Mouse (Mus musculus): ENCODE results near the gene Rnf187. TPM values are rescaled to one million over a fixed set of nuclear protein-coding genes. Genes with fewer than 3 reads are reported as not detected.

Rnf187 gene
- polyA plus RNA-seq, 1 experiment from 2014 or later: 674 TPM

DNA sequence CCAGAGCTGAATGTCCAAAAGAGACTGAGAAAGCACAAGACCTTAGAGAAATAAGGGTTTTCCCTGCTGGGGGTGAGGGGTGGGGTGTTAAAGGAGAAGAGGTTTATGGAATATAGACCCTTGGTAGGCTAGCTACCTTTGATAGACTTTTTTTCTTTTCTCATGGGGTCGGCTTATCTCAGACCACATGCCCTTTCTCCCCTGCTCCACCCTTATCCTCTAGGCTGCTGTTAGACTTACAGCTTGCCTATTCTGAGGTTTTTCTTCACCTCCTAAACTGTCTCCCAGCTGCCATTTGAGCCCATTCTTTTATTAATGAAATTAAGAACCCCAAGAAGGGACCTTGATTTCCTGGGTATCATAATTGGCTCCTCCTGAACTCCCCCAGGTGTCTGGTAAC lies 24.9 kb downstream of the Rnf187 start:
- 91% methylated on average over 1 of the region's 1 CpGs for WGBS
- no peak overlapping the region for H3K4me3 ChIP-seq

DNA sequence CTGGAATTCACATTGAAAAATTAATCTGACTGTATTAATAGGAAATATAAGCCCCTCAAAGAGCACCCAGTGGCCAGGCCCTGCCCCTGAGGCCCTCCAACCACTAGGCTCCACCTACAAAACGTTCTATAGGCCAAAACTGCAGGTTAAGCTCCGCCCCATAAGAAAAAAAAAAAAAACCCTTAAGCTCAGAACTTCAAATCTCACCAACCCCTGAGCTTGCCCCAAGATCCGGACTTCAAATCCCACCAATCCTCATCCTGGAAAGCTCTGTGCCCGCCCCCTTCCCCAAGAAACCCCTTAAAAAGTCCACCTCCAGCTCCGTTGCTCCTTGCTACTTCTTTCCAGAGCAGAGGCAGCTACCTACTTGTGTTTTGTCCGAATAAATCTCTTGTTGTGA lies 33.9 kb downstream of the Rnf187 start:
- no peaks in the 10 kb centered on the region for H3K9me3 ChIP-seq
- H3K36me3 ChIP-seq: peaks cover 12% of the 10 kb centered on the region
- no peak for ATAC-seq (ENCODE audit: low FRiP score, low read depth)
- peaks cover 21% of the 10 kb centered on the region for H3K4me1 ChIP-seq (replicated peaks)
- 0 out of 2 replicates have a peak overlapping the region, but pooled peaks have one; percentile 73 for H3K4me3 ChIP-seq
- H3K27ac ChIP-seq (replicated peaks): no peak overlapping the region
- no peak overlapping the region for H3K9ac ChIP-seq
- 47% methylated on average over 6 of the region's 6 CpGs for WGBS
- H3K27me3 ChIP-seq: no peaks in the 10 kb centered on the region
- H3K4me2 ChIP-seq: peak overlapping the region; percentile 90; the same call in 1 of the 2 replicates

More for the DNA sequence above, 24.9 kb downstream of the Rnf187 start:
- H3K9ac ChIP-seq: peak overlapping the region; percentile 30; the same call in 1 of the 2 replicates
- H3K4me1 ChIP-seq (replicated peaks): peaks cover 10% of the 10 kb centered on the region
- no peaks in the 10 kb centered on the region for H3K9me3 ChIP-seq
- H3K4me2 ChIP-seq: no peak overlapping the region
- ATAC-seq (ENCODE audit: low FRiP score, low read depth): no peak
- no peaks in the 10 kb centered on the region for H3K36me3 ChIP-seq
- H3K27ac ChIP-seq (replicated peaks): no peak overlapping the region
- H3K27me3 ChIP-seq: no peaks in the 10 kb centered on the region

DNA sequence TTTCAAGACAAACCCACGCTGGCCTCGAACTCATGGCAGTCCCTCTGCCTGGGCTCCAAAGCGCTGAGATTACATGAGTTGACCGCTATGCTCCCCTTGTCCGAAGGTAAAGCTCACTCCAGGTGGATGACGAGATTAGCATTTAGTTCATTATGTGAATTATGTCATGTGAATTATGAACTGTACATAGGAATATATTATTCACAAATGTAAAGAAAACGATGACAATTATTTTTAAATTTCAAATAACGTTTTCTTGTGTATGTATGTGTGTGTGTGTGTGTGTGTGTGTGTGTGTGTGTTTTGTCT lies 34.4 kb downstream of the Rnf187 start:
- peak overlapping the region; percentile 87; the same call in 1 of the 2 replicates for H3K27ac ChIP-seq (replicated peaks)
- H3K27me3 ChIP-seq: no peaks in the 10 kb centered on the region
- 3% methylated on average over 8 of the region's 8 CpGs for WGBS
- peaks cover 21% of the 10 kb centered on the region for H3K4me1 ChIP-seq (replicated peaks)
- H3K36me3 ChIP-seq: peaks cover 15% of the 10 kb centered on the region
- H3K9me3 ChIP-seq: no peaks in the 10 kb centered on the region
- peak overlapping the region; percentile 73 for H3K4me3 ChIP-seq
- ATAC-seq (ENCODE audit: low FRiP score, low read depth): peak; percentile 35; the same call in 1 of the 2 replicates
- H3K4me2 ChIP-seq: peak overlapping the region; percentile 90
- no peak overlapping the region for H3K9ac ChIP-seq

DNA sequence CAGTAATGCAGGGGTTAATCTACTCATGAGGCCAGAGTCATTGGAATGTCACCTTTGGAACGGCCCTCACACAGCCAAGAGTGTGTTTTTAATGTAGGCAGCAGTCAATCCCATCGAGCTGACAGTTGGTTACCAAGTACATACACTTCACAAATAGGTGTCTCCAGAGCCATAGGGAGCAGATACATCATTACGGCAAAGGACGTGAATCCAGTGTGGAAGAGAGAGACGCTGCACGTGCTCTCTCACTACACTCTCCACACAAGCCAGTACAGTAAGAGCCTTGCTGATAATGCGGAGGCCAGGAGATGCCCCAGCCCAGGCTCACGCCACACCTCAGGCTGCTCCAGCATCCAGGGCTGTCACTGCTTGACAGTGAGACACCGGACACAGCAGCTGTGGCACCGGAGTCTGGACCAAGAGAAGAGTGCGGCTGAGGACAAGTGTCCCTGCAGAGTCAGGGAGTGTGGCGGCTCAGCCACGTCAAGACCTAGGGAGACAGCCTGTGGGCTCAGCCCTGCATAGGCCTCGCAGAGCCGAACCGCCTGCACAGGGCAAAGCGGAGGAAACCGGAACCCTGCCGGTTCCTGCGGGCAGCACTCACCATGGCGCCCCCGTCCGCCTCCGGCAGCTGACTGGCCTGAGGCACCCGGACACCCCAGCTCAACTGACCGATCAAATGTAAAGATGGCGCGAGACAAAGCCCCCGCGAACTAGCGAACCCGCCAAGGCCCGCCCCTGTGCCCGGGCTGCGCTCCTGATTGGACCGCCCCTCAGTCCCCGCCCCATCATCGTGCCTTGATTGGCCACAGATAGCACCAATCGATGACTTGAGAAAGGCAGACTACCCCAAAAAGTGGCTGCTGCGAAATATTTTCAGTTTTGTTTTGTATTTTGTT lies 35.0 kb downstream of the Rnf187 start, which contains the start of gene Zfp39:
TSS of gene Zfp39 (minus strand) at position 715 of the 899 bp plus-strand sequence.
- peak; percentile 98 for ATAC-seq (ENCODE audit: low FRiP score, low read depth)
- peak within 1 kb of the TSS; percentile 85 for H3K9ac ChIP-seq
- H3K4me1 ChIP-seq (replicated peaks): peaks cover 21% of the 10 kb centered on the region
- peak within 1 kb of the TSS; percentile 90 for H3K4me2 ChIP-seq
- peak within 1 kb of the TSS; percentile 73 for H3K4me3 ChIP-seq
- WGBS: 0% methylated on average over 40 of the region's 40 CpGs
- no peaks in the 10 kb centered on the region for H3K9me3 ChIP-seq
- H3K36me3 ChIP-seq: peaks cover 17% of the 10 kb centered on the region
- no peaks in the 10 kb centered on the region for H3K27me3 ChIP-seq
- peak within 1 kb of the TSS; percentile 87 for H3K27ac ChIP-seq (replicated peaks)

DNA sequence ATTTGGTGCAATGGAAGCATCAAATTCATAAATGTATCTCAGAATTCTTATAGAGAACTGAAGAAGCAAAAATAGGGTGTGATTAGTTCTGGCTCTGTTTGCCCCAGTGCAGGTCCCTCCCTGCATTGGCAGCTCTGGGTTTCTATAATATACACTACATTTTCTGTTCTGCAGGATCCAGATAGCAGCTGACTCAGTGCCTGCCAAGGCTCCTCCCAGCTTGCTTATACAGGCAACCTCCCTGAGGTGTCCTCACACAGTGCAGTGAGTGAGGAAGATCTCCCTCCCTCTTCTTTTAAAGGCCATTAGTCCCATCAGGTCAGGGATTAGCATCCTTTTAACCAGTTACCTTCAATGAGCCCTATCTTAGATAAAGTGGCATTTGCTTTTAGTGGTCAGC lies 37.6 kb downstream of the Rnf187 start:
- Histone ChIP-seq H3K4me1 (replicated peaks) (peaks cover 23% of the 10 kb centered on the region), H3K27me3 (no peaks in the 10 kb centered on the region), H3K9me3 (no peaks in the 10 kb centered on the region), H3K27ac (replicated peaks) (no peak overlapping the region), H3K4me3 (no peak overlapping the region), H3K9ac (no peak overlapping the region), H3K4me2 (no peak overlapping the region), H3K36me3 (peaks cover 21% of the 10 kb centered on the region)
- no peak for ATAC-seq (ENCODE audit: low FRiP score, low read depth)

DNA sequence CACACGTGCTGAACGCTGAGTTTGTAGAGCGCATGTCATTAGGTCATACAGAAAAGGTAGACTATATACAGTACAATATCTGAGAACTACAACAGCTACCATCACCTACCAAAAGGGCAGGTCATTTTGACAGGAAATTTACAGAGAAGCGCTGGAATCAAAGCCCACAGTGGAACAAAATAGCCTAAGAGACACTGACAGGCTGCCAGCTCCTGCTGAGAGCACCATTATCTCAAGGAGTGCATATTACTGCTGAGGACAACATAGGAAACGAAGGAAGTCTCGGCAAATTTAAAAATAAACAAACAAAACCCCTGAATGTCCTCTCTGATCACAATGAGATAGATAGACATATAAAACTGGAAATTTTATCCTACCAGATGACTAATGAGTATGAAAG lies 41.2 kb downstream of the Rnf187 start:
- H3K27me3 ChIP-seq: no peaks in the 10 kb centered on the region
- no peak overlapping the region for H3K4me3 ChIP-seq
- no peak overlapping the region for H3K9ac ChIP-seq
- peaks cover 43% of the 10 kb centered on the region for H3K36me3 ChIP-seq
- H3K4me2 ChIP-seq: no peak overlapping the region
- no peak overlapping the region for H3K27ac ChIP-seq (replicated peaks)
- no peaks in the 10 kb centered on the region for H3K9me3 ChIP-seq
- 81% methylated on average over 6 of the region's 6 CpGs for WGBS
- ATAC-seq (ENCODE audit: low FRiP score, low read depth): no peak
- H3K4me1 ChIP-seq (replicated peaks): 0 out of 2 replicates have a peak, but pooled peaks cover 7% of the 10 kb centered on the region

DNA sequence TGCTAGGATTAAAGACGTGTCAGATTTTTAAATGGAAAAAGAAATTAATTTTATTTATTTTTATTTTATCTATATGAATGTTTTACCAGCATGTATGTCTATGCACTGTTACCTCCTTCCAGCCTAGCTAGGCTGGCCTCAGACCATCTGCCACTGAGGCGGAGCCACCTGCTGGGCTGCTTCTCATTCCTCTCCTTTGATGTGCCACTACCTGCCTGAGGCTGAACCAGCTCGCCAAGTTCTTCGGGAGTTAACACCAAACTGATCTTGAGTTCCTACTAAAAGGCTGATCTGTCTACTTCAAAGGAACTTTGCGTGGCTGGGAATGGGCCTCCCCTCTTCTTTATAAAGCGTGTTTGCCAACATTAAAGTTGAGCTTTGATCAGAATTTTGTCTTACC lies 44.3 kb downstream of the Rnf187 start:
- H3K4me1 ChIP-seq (replicated peaks): 0 out of 2 replicates have a peak, but pooled peaks cover 2% of the 10 kb centered on the region

DNA sequence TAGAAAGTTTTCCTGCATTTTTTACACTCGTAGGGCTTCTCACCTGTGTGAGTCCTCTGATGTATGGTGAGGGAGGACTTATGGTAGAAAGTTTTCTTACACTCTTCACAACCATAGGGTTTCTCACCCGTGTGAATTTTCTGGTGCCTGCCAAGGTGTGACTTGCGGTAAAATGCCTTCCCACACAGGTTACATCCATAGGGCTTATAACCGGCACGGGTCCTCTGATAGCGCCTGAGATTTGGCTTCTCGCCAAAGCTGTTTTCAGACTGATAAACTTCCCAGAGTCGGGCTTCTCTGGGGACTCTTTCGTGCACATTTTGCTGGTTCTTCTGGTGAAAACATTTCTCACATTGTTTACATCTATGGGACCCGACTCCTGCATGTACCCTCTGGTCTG lies 48.2 kb downstream of the Rnf187 start:
- 94% methylated on average over 10 of the region's 10 CpGs for WGBS
- H3K9ac ChIP-seq: no peak overlapping the region
- H3K27ac ChIP-seq (replicated peaks): no peak overlapping the region
- no peak overlapping the region for H3K4me3 ChIP-seq
- no peak overlapping the region for H3K4me2 ChIP-seq
- no peaks in the 10 kb centered on the region for H3K9me3 ChIP-seq
- no peaks in the 10 kb centered on the region for H3K4me1 ChIP-seq (replicated peaks)
- no peaks in the 10 kb centered on the region for H3K27me3 ChIP-seq
- no peak for ATAC-seq (ENCODE audit: low FRiP score, low read depth)
- peaks cover 46% of the 10 kb centered on the region for H3K36me3 ChIP-seq

More for the DNA sequence above, 44.3 kb downstream of the Rnf187 start:
- Histone ChIP-seq H3K27me3 (no peaks in the 10 kb centered on the region), H3K9me3 (no peaks in the 10 kb centered on the region), H3K4me3 (no peak overlapping the region), H3K9ac (no peak overlapping the region), H3K36me3 (peaks cover 57% of the 10 kb centered on the region), H3K27ac (replicated peaks) (no peak overlapping the region), H3K4me2 (no peak overlapping the region)
- whole genome bisulfite sequencing: 88% methylated on average over 6 of the region's 6 CpGs
- ATAC-seq (ENCODE audit: low FRiP score, low read depth): no peak

DNA sequence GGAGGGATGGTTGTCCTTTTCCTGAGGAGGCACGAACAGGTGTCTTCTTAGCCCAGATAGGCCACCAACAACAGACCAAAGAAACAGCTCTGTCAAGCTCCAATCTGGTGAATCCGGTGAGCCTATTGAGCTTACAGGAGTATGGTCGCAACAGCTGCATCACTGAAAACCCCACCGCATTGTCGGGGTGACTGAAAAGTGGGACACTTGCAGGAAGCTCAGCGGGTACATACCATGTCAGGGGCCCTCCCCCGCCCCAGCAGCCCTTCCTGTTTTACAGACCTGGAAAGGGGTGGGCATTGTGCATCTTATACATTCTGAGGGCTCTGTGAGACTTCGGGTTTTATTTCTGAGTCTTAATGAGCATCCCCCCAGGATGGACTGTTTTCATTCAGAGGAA lies 55.0 kb downstream of the Rnf187 start:
- Histone ChIP-seq H3K4me2 (no peak overlapping the region), H3K4me3 (no peak overlapping the region), H3K9ac (no peak overlapping the region), H3K27me3 (no peaks in the 10 kb centered on the region), H3K36me3 (peaks cover 32% of the 10 kb centered on the region), H3K27ac (replicated peaks) (no peak overlapping the region), H3K4me1 (replicated peaks) (no peaks in the 10 kb centered on the region), H3K9me3 (no peaks in the 10 kb centered on the region)
- ATAC-seq (ENCODE audit: low FRiP score, low read depth): no peak
- WGBS: 89% methylated on average over 8 of the region's 8 CpGs

Small RNA genes lying within 50 kb of the gene (microRNA-seq; reads per million reads assigned to microRNA genes)
- not detected for gene Gm44313

Other genes with a start within 250 kb of the Rnf187 start
- not detected in 2 replicates for gene Olfr319, start 239.8 kb downstream of the Rnf187 start, polyA plus RNA-seq (2015; fragmentation: Nextera tagmentation; extraction: Ambion mirVana)
- gene Olfr318, start 214.9 kb downstream of the Rnf187 start, polyA plus RNA-seq (2015; fragmentation: Nextera tagmentation; extraction: Ambion mirVana): not detected in 2 replicates
- gene Olfr317, start 199.7 kb downstream of the Rnf187 start, polyA plus RNA-seq (2015; fragmentation: Nextera tagmentation; extraction: Ambion mirVana): 0.16 and 0.44 TPM in 2 replicates
- 0.05 TPM in 1 of 2 replicates, not detected in the other for gene Olfr316, start 186.2 kb downstream of the Rnf187 start, polyA plus RNA-seq (2015; fragmentation: Nextera tagmentation; extraction: Ambion mirVana)
- not detected in 2 replicates for gene Olfr315, start 165.7 kb downstream of the Rnf187 start, polyA plus RNA-seq (2015; fragmentation: Nextera tagmentation; extraction: Ambion mirVana)
- not detected in 2 replicates for gene Olfr314, start 156.0 kb downstream of the Rnf187 start, polyA plus RNA-seq (2015; fragmentation: Nextera tagmentation; extraction: Ambion mirVana)
- 9.9 and 10.7 TPM in 2 replicates for gene Fam183b, start 137.0 kb downstream of the Rnf187 start, polyA plus RNA-seq (2015; fragmentation: Nextera tagmentation; extraction: Ambion mirVana)
- not detected in 2 replicates for gene Olfr313, start 123.9 kb downstream of the Rnf187 start, polyA plus RNA-seq (2015; fragmentation: Nextera tagmentation; extraction: Ambion mirVana)
- not detected in 2 replicates for gene Olfr312, start 109.7 kb downstream of the Rnf187 start, polyA plus RNA-seq (2015; fragmentation: Nextera tagmentation; extraction: Ambion mirVana)
- gene Olfr311, start 99.7 kb downstream of the Rnf187 start, polyA plus RNA-seq (2015; fragmentation: Nextera tagmentation; extraction: Ambion mirVana): not detected in 2 replicates
- gene Gm12258, start 91.8 kb downstream of the Rnf187 start, polyA plus RNA-seq (2015; fragmentation: Nextera tagmentation; extraction: Ambion mirVana): 21.1 and 22.4 TPM in 2 replicates
- gene 2810021J22Rik, start 71.7 kb downstream of the Rnf187 start, polyA plus RNA-seq (2015; fragmentation: Nextera tagmentation; extraction: Ambion mirVana): 10.0 and 11.8 TPM in 2 replicates
- 6.1 and 6.9 TPM in 2 replicates for gene Zfp39, start 34.7 kb downstream of the Rnf187 start, polyA plus RNA-seq (2015; fragmentation: Nextera tagmentation; extraction: Ambion mirVana)
- not detected in 2 replicates for gene Btnl10, start 21.0 kb downstream of the Rnf187 start, polyA plus RNA-seq (2015; fragmentation: Nextera tagmentation; extraction: Ambion mirVana)
- 230 and 238 TPM in 2 replicates for gene Hist3h2ba, start 10.0 kb upstream of the Rnf187 start, polyA plus RNA-seq (2015; fragmentation: Nextera tagmentation; extraction: Ambion mirVana)
- gene Hist3h2a, start 15.8 kb upstream of the Rnf187 start, polyA plus RNA-seq (2015; fragmentation: Nextera tagmentation; extraction: Ambion mirVana): 96.0 and 96.7 TPM in 2 replicates
- gene Trim17, start 15.8 kb upstream of the Rnf187 start, polyA plus RNA-seq (2015; fragmentation: Nextera tagmentation; extraction: Ambion mirVana): 1.4 TPM in 2 replicates
- 19.3 and 20.7 TPM in 2 replicates for gene Trim11, start 39.2 kb upstream of the Rnf187 start, polyA plus RNA-seq (2015; fragmentation: Nextera tagmentation; extraction: Ambion mirVana)
- 0.34 and 0.45 TPM in 2 replicates for gene Obscn, start 197.5 kb upstream of the Rnf187 start, polyA plus RNA-seq (2015; fragmentation: Nextera tagmentation; extraction: Ambion mirVana)
- 7.1 and 7.5 TPM in 2 replicates for gene Iba57, start 224.8 kb upstream of the Rnf187 start, polyA plus RNA-seq (2015; fragmentation: Nextera tagmentation; extraction: Ambion mirVana)
- gene Gjc2, start 244.3 kb upstream of the Rnf187 start, polyA plus RNA-seq (2015; fragmentation: Nextera tagmentation; extraction: Ambion mirVana): 0.30 and 0.39 TPM in 2 replicates